Mouse (Mus musculus) CH12.LX (cell line): ENCODE data around the gene Cfap157.

Experiments used
- CTCF ChIP-seq, 2 experiments: IDR thresholded peaks in 1 of 2; conservative IDR thresholded peaks in 1 of 2; 2 replicates each; pipeline ENCODE4 v1.5.1; 2011 to 2012; ENCODE audit warnings: low read depth in 2 of 2, low read length in 2 of 2, improper control_type of control experiment in 1 of 2, inconsistent platforms in 1 of 2, mild to moderate bottlenecking in 1 of 2, moderate library complexity in 1 of 2
- EP300 ChIP-seq: IDR thresholded peaks from 2 replicates; pipeline ENCODE4 v1.6.1; 2011; ENCODE audit warnings: low read length, improper control_type of control experiment
- GABPA ChIP-seq: IDR thresholded peaks from 2 replicates; pipeline ENCODE4 v1.6.1; 2012; ENCODE audit warnings: low read depth, low read length, improper control_type of control experiment, inconsistent platforms; ENCODE audit not compliant: insufficient replicate concordance
- JUND ChIP-seq: conservative IDR thresholded peaks from 2 replicates; pipeline ENCODE4 v1.6.1; 2011; ENCODE audit warnings: low read depth, low read length, improper control_type of control experiment
- MAX ChIP-seq: IDR thresholded peaks from 2 replicates; pipeline ENCODE4 v1.6.1; 2011; ENCODE audit warnings: low read length, improper control_type of control experiment
- NELFE ChIP-seq: IDR thresholded peaks from 2 replicates; pipeline ENCODE4 v1.6.1; 2011; ENCODE audit warnings: low read depth, low read length, improper control_type of control experiment
- POLR2A ChIP-seq: IDR thresholded peaks from 2 replicates; pipeline ENCODE4 v1.6.1; 2011; ENCODE audit warnings: low read depth, mild to moderate bottlenecking, improper control_type of control experiment, low read length
- POLR2AphosphoS2 ChIP-seq: IDR thresholded peaks from 2 replicates; pipeline ENCODE4 v1.6.1; 2011; ENCODE audit warnings: low read depth, low read length, improper control_type of control experiment

DNA sequence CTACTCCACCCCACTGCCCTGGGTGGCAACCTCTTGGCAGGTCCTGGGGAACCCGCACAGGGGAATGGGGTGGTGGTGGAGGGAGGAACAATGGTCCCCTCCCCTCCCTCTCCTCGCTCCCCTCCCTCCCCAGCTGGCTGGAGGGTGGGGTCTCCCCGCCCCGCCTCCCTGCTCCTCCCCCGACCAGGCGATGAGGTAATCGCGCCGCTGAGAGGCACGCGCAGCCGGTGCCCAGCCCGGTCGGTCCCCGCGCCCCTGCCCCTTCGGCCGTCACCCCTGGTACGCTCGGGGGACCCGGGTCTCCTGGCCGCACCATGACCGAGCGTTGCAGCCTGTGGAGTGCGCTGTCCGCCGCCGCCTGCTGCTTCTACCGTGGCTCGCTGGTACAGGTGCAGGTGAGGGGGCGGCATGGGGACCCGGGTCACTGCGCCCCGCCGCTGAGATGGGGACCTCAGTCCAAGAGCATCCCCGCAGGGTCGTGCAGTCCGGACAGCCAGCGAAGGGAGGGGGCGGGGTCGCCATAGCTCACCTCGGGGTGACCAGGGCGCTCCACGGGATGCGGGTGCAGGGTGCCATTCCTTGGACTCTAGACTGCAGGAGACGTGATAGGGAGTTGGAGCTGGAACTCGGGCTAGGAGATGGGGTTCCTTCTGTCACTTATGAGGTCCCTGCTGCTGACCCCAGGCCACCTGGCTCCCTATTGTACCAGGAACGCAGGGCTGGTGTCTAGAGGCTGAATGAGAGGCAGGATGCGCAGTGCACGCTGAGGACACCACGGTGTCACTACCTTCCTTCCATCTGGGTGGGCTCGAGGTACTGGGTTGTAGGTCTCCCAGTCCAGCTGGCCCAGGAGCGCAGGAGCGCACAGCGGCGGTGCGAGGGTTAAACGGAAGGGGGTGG, 42.7 kb downstream of the Cfap157 start:
- no peak for TF ChIP-seq CTCF (conservative IDR thresholded peaks at IDR 0.05 in 1 of 2, IDR thresholded peaks at IDR 0.05 in 1 of 2; ENCODE audit: low read depth in 2 of 2, low read length in 2 of 2)
- TF ChIP-seq POLR2A, result no peak
- TF ChIP-seq EP300, result no peak
- no peak for TF ChIP-seq POLR2AphosphoS2
- no peak for TF ChIP-seq MAX
- no peak for TF ChIP-seq NELFE
- no peak for TF ChIP-seq JUND
- TF ChIP-seq GABPA, result no peak
